Comparison of ENCODE assay signal across 15 mouse cellular contexts in the genomic region with DNA sequence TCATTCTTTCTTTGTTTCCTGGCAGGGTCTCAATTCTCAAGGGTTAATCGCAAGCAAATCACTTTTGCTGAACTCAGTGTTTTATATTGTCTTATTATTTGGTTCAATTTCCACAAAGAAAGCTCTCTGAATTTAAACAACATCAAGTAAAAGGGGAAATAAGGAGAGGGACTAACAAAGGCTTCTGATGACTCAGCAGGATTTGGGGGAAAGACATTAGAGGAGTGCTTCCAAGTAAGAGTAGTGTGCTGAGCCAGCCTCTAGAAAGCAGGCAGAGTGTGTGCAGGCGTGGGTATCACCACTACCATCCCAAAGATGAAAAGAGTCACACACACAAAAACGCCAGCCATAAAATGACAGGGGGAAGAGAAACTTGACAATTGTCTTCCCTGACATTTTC. TPM values are rescaled to one million over a fixed set of nuclear protein-coding genes. Genes with fewer than 3 reads are reported as not detected.
DNase-seq lines count a peak whose midpoint lies in the region; ATAC-seq and TF ChIP-seq lines count a peak whose summit lies in the region.
"Had no signal": no experiment of that assay in that cellular context is flagged by ENCODE, and none has a peak within 500 bp of the region (broad histone marks: within the 10 kb centered on the region; RNA-seq: fewer than 3 reads in every experiment).

No protein-coding gene starts in this region.

- peaks cover 13% of the 10 kb centered on the region for H3K36me3 ChIP-seq in G1E (replicated peaks)
- H3K36me3 ChIP-seq: embryonic facial prominence, embryonic 15.5 days; lung, embryonic 15.5 days had no signal

- TF ChIP-seq CTCF in G1E (IDR thresholded peaks at IDR 0.05; ENCODE audit: low read depth, low read length) = no peak

- H3K4me1 ChIP-seq in G1E (ENCODE audit: insufficient read depth, low read depth, low read length) = peaks cover 30% of the 10 kb centered on the region
- H3K4me1 ChIP-seq: embryonic facial prominence, embryonic 15.5 days; lung, embryonic 15.5 days had no signal

- no peaks in the 10 kb centered on the region for H3K9me3 ChIP-seq in G1E (replicated peaks)
- H3K9me3 ChIP-seq: embryonic facial prominence, embryonic 15.5 days; lung, embryonic 15.5 days had no signal

- no peak overlapping the region for H3K4me3 ChIP-seq in G1E (ENCODE audit: low read depth, low read length)
- H3K4me3 ChIP-seq: embryonic facial prominence, embryonic 15.5 days; lung, embryonic 15.5 days had no signal

- DNase-seq in heart, adult 8-10 months (ENCODE audit: low spot score) = peak; percentile 13
- DNase-seq in heart, postnatal 4 days = no peak
- peak; percentile 39 for DNase-seq in 416B (ENCODE audit: low read depth)
- DNase-seq in G1E (ENCODE audit: low spot score) = peak; percentile 10
- DNase-seq in induced T-regulatory cell, adult 2 months (ENCODE audit: low read depth) = peak; percentile 44
- no peak for DNase-seq in thymus, adult 18-20 months
- no peak for DNase-seq in right cerebral cortex, adult 18-20 months
- DNase-seq: adrenal gland, postnatal 14 days; cerebellum, adult 11-12 months; gastrocnemius, postnatal 36 days; liver; right cerebral cortex, postnatal 14 days had no signal

- peak; percentile 66; the same call in 1 of the 2 replicates for ATAC-seq in G1E (ENCODE audit: extremely low read depth, insufficient number of reproducible peaks, low FRiP score, poor library complexity, severe bottlenecking)
- ATAC-seq: intestine, embryonic 16.5 days had no signal

- no peaks in the 10 kb centered on the region for H3K27me3 ChIP-seq in G1E (ENCODE audit: insufficient read depth, low read length)
- H3K27me3 ChIP-seq: embryonic facial prominence, embryonic 15.5 days; lung, embryonic 15.5 days had no signal

RNA-seq across cellular contexts. Expression of a gene that starts 10.9 kb away (rescaled TPM):
- 100 to 1,000 TPM; 233 to 306 (median 274) TPM for total RNA-seq in heart, adult 8-10 months (2022)
- 100 to 1,000 TPM; 199 to 217 TPM for total RNA-seq in heart, postnatal 4 days (2021)
- total RNA-seq in G1E (2014; fragmentation: Nextera tagmentation) = 5.9 and 17.6 TPM in 2 replicates
- total RNA-seq in G1E (2017) = 51.5 and 57.0 TPM in 2 replicates
- polyA plus RNA-seq in G1E (2012) = 16.3 and 26.3 TPM in 2 replicates

RNA-seq across cellular contexts. Expression of a gene that starts 40.0 kb away (rescaled TPM):
- 1 to 10 TPM in 1 of 4 experiments, under 1 TPM in 3; 0.50 to 1.0 (median 0.57) TPM for total RNA-seq in heart, adult 8-10 months (2022)
- total RNA-seq in heart, postnatal 4 days (2021) = under 1 TPM; 0.54 to 0.67 TPM
- not detected in 2 replicates for total RNA-seq in G1E (2014; fragmentation: Nextera tagmentation)
- not detected in 2 replicates for total RNA-seq in G1E (2017)
- polyA plus RNA-seq in G1E (2012) = not detected in 2 replicates

Comparison
In these comparisons a context has a peak if more than half of its experiments do, and no peak if none do; other contexts are left out.
1. DNase-seq: peak in heart, adult 8-10 months (single experiment), 416B (single experiment), G1E (single experiment) and induced T-regulatory cell, adult 2 months (single experiment); none in heart, postnatal 4 days (single experiment), thymus, adult 18-20 months (0 of 2) and right cerebral cortex, adult 18-20 months (single experiment).